Mouse (Mus musculus): ENCODE measurements around the gene Dpf2. TPM values are rescaled to one million over a fixed set of nuclear protein-coding genes. Genes with fewer than 3 reads are reported as not detected.

Gene Dpf2
- total RNA-seq (2017), result 121 and 154 TPM in 2 replicates

- no peak for ATAC-seq (replicated peaks in 1 of 2; ENCODE audit: insufficient read depth in 1 of 2, low FRiP score in 2 of 2, low TSS enrichment in 1 of 2, low read depth in 1 of 2, poor library complexity in 2 of 2, severe bottlenecking in 2 of 2)
Observed at GRCm38 (mm10) chr19:5913007-5913719, at the start of gene Dpf2. Gene Dpf2 (minus strand): TSS chr19:5913010.

DNA sequence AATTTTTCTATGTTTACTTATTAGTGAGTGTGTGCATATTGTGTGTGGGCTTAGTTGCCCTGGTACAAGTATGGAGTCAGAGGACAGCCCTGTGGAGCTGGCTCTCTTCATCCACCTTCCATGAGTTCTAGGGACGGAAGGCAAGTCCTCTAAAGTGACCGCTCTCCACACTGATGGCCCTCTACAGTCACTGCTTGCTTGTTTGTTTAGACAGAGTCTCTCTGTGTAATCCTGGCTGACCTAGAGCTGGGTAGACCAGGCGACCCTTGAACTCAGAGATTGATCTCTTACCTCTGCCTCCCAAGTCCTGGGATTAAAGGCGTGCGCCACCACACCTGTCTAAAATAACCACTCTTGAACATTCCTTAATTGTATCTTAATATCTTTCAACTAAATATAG lies 44.6 kb upstream of the Dpf2 start:
- no peak for ATAC-seq (replicated peaks in 1 of 2; ENCODE audit: insufficient read depth in 1 of 2, low FRiP score in 2 of 2, low TSS enrichment in 1 of 2, low read depth in 1 of 2, poor library complexity in 2 of 2, severe bottlenecking in 2 of 2)

GRCm38 (mm10) chr19:5956685-5957084 lies 43.9 kb upstream of the Dpf2 start:
- peak; percentile 73 to 74 for ATAC-seq (replicated peaks in 1 of 2; ENCODE audit: insufficient read depth in 1 of 2, low FRiP score in 2 of 2, low TSS enrichment in 1 of 2, low read depth in 1 of 2, poor library complexity in 2 of 2, severe bottlenecking in 2 of 2)

DNA sequence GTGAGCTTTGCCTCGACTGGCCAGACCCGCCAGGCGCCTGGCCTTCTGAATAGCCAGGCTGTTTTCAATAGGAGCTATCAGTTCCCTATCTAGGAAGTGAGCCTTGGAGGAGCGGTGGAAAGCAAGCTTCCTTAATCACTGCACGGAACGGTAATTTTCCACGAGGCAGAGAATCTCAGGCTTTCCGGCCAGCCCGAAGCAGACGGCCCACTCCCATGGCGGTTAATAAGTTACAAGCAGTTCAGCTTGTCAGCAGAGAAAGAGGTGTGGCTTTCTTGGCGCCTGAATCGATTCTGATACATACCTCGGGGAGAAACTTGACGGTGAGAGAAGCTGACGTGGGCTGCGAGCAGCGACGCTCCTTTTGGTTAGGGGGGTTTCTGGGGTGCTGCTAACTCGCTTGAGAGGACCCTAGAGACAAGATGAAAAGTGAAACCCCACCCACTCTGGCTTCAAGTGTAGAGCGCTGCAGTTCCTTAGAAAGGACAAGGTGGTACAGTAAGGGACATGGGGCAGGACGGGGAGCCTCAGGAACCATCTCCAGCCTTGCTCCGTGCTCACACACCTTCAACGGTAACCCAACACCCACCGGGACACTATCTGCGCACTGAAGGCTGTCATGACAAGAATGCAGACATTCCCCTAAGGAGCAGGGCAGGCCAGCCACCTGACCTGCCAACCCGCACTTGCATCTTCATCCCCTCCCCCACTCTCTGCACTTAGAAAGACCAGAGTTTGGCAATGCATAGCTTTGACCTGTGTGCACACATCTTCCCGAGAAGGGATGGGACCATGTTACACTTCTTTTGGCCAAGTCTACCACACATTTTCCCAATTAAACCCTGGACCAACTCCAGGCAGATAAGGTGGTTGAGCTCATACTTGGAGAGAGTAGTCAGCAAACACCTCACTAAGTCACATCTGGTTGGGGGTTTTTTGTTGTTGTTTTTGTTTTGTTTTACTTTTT lies 43.2 kb upstream of the Dpf2 start:
- no peak for ATAC-seq (replicated peaks in 1 of 2; ENCODE audit: insufficient read depth in 1 of 2, low FRiP score in 2 of 2, low TSS enrichment in 1 of 2, low read depth in 1 of 2, poor library complexity in 2 of 2, severe bottlenecking in 2 of 2)

DNA sequence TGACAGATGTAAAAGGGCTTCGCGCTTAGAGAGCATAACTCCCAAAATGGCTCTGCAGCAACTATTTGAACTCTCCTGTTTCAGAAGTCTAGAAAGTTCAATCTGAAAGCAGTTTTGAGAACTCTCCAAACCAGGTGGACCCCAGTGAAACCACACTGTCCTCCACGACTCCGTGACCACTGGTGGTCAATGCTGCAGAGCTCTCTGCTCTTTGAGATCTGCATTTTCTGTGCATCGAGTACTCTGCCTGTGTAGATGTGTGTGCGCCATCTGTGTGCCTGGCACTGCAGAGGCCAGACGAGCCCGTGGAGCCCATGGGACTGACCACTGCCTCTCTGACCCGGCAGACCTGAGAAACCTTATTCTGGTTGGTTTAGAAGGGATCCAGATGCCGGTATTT lies 42.1 kb upstream of the Dpf2 start:
- no peak for ATAC-seq (replicated peaks in 1 of 2; ENCODE audit: insufficient read depth in 1 of 2, low FRiP score in 2 of 2, low TSS enrichment in 1 of 2, low read depth in 1 of 2, poor library complexity in 2 of 2, severe bottlenecking in 2 of 2)

DNA sequence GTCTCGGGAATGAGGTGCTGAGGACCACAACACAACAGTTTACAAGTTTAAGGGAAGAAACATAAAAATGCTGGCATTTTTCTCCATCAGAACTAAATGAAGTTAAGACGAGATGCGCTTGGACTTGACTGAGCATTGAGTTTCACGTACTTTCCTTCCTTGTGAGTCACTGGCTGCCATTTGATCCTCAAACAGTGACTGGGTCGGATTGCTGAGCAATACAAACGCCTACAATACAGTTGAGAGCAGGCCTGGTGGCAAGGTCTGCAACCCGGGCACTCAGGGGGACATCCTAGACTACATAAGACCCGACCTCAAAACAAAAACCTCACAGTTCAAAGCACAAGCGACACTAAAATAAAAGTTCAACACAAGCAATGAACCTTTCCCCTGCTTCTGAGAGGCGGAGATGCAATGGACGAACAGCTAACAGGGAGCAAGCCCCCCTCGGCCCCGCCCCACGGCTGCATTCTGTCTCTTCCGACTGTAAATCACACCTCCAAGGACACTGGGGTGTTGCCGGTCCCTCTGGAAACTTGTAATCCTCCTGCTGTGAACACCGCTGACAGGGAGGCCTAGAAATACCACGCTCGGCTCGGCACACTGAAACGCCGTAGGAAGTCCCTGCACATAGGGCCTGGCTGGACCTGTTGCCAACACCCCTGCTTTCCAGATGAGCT lies 41.4 kb upstream of the Dpf2 start:
- no peak for ATAC-seq (replicated peaks in 1 of 2; ENCODE audit: insufficient read depth in 1 of 2, low FRiP score in 2 of 2, low TSS enrichment in 1 of 2, low read depth in 1 of 2, poor library complexity in 2 of 2, severe bottlenecking in 2 of 2)

DNA sequence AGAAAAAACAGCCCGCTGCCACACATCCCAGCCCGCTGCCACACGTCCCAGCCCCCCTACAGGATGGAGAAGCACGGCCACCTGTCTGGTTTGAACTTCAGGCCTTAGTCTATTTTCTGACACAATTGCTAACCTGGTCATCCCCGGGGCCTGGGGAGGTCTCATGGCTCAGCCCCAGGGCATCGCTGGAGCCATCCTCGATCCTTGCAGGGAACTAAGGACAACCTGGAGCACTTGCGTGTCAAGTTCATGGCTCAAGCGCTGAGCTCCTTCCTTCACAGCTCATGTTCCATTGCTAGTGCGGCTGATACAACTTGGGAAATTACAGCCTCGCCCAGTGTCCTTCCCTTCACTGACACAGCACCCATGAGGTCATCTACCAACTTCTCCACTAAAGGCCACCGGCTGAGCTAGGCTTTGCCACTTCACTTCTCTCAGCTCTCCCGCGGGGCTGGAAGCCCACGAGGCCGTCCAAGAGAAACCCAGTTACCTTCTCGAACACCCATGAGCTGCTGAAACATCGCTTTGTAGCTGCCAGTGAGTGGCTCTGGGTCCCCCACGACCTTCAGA lies 40.5 kb upstream of the Dpf2 start:
- no peak for ATAC-seq (replicated peaks in 1 of 2; ENCODE audit: insufficient read depth in 1 of 2, low FRiP score in 2 of 2, low TSS enrichment in 1 of 2, low read depth in 1 of 2, poor library complexity in 2 of 2, severe bottlenecking in 2 of 2)

- ATAC-seq (replicated peaks in 1 of 2; ENCODE audit: insufficient read depth in 1 of 2, low FRiP score in 2 of 2, low TSS enrichment in 1 of 2, low read depth in 1 of 2, poor library complexity in 2 of 2, severe bottlenecking in 2 of 2), result no peak
Observed at GRCm38 (mm10) chr19:5952071-5952691, 39.4 kb upstream of the Dpf2 start.

- ATAC-seq (replicated peaks in 1 of 2; ENCODE audit: insufficient read depth in 1 of 2, low FRiP score in 2 of 2, low TSS enrichment in 1 of 2, low read depth in 1 of 2, poor library complexity in 2 of 2, severe bottlenecking in 2 of 2), result no peak
Observed at GRCm38 (mm10) chr19:5951631-5952030, 38.8 kb upstream of the Dpf2 start.

- ATAC-seq (replicated peaks in 1 of 2; ENCODE audit: insufficient read depth in 1 of 2, low FRiP score in 2 of 2, low TSS enrichment in 1 of 2, low read depth in 1 of 2, poor library complexity in 2 of 2, severe bottlenecking in 2 of 2), result no peak
Observed at GRCm38 (mm10) chr19:5950218-5950617, 37.4 kb upstream of the Dpf2 start.

DNA sequence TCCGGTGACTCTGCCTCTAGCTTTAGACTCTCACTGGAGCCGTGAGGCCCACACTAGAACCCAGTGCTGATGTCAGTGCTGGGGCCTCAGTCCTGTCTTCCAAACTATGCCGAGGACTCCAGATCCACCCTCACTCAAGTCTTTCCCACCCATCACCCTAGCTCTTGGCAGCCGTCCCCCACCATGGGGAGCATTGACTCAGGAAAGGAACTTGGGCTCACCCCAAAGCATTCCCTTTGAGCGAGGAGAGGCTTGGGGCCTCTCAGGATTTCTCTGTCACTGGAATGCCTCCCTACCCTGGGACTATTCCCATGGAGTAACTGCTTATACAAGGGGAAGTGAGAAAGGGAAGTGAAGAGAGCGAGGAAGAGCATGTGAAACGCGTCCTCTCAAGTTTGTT lies 33.1 kb upstream of the Dpf2 start:
- no peak for ATAC-seq (replicated peaks in 1 of 2; ENCODE audit: insufficient read depth in 1 of 2, low FRiP score in 2 of 2, low TSS enrichment in 1 of 2, low read depth in 1 of 2, poor library complexity in 2 of 2, severe bottlenecking in 2 of 2)

DNA sequence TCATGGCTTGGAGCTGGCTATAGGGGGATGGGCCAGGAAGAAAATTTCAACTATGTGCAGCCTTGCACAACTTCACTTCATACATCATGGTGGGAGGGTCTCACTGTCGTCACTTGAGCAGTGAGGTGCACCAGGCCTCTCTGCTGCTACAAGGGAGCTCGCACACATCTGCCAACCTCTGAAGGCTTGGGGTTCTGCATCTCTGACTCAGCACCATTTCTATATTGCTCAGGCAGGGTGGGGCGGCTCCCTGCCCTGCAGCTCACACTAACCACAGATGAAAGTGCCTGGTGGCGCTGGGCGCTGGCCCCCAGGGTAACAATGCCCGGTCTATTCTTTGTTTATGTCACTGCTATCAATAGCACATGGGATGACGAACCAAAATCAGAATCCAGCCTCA lies 32.2 kb upstream of the Dpf2 start:
- peak; percentile 22 to 55; a peak in 2 of 4 replicates for ATAC-seq (replicated peaks in 1 of 2; ENCODE audit: insufficient read depth in 1 of 2, low FRiP score in 2 of 2, low TSS enrichment in 1 of 2, low read depth in 1 of 2, poor library complexity in 2 of 2, severe bottlenecking in 2 of 2)

GRCm38 (mm10) chr19:5944145-5944544 lies 31.3 kb upstream of the Dpf2 start:
- ATAC-seq (replicated peaks in 1 of 2; ENCODE audit: insufficient read depth in 1 of 2, low FRiP score in 2 of 2, low TSS enrichment in 1 of 2, low read depth in 1 of 2, poor library complexity in 2 of 2, severe bottlenecking in 2 of 2), result peak in 1 of 2 experiments; percentile 15; a peak in 1 of 4 replicates

- no peak for ATAC-seq (replicated peaks in 1 of 2; ENCODE audit: insufficient read depth in 1 of 2, low FRiP score in 2 of 2, low TSS enrichment in 1 of 2, low read depth in 1 of 2, poor library complexity in 2 of 2, severe bottlenecking in 2 of 2)
Observed at GRCm38 (mm10) chr19:5943404-5943803, 30.6 kb upstream of the Dpf2 start.

- no peak for ATAC-seq (replicated peaks in 1 of 2; ENCODE audit: insufficient read depth in 1 of 2, low FRiP score in 2 of 2, low TSS enrichment in 1 of 2, low read depth in 1 of 2, poor library complexity in 2 of 2, severe bottlenecking in 2 of 2)
Observed at GRCm38 (mm10) chr19:5942581-5942980, 29.8 kb upstream of the Dpf2 start.

GRCm38 (mm10) chr19:5940656-5941055 lies 27.8 kb upstream of the Dpf2 start:
- no peak for ATAC-seq (replicated peaks in 1 of 2; ENCODE audit: insufficient read depth in 1 of 2, low FRiP score in 2 of 2, low TSS enrichment in 1 of 2, low read depth in 1 of 2, poor library complexity in 2 of 2, severe bottlenecking in 2 of 2)

- ATAC-seq (replicated peaks in 1 of 2; ENCODE audit: insufficient read depth in 1 of 2, low FRiP score in 2 of 2, low TSS enrichment in 1 of 2, low read depth in 1 of 2, poor library complexity in 2 of 2, severe bottlenecking in 2 of 2), result no peak
Observed at GRCm38 (mm10) chr19:5940173-5940572, 27.4 kb upstream of the Dpf2 start.
